Mouse (Mus musculus): ENCODE measurements around the gene Rgl1.

DNA sequence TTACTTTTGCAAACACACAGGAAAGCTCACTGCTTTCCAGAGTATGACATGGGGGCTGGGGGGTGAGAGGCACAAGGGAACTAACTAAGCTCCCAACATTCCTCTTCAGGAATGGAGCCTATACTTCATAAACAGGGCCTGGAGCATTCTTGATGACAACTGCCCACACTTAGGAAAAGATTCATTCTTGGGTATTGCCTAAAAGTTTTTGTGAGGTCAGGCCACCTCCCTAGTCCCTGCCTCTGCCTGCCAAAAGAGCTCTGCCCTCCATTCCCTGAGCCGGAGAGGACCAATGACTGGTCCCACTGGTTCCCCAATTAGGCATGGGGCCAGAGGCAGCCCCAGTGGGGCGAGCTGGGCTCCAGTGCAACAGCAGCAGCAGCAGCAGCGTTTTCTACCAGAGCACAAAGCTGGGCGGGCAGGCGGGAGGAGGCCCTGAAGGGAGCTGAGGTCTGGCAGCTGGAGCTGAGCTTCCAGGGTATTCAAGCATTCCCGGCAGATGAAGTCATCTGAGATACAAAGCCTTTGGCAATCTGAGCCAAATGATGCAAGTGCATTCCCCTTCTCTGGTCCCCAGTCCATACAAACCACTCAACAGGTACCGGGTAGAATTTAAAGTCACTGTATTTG is 210.1 kb downstream of the Rgl1 start:
- TF ChIP-seq CTCF (conservative IDR thresholded peaks at IDR 0.05; ENCODE audit: low read length) = no peak
- TF ChIP-seq NANOG (IDR thresholded peaks at IDR 0.05; ENCODE audit: borderline replicate concordance, low read length) = no peak
- TF ChIP-seq POU5F1 (IDR thresholded peaks at IDR 0.05; ENCODE audit: borderline replicate concordance, low read length) = no peak
